Comparison of ENCODE assay signal across 22 mouse cellular contexts in the genomic region with DNA sequence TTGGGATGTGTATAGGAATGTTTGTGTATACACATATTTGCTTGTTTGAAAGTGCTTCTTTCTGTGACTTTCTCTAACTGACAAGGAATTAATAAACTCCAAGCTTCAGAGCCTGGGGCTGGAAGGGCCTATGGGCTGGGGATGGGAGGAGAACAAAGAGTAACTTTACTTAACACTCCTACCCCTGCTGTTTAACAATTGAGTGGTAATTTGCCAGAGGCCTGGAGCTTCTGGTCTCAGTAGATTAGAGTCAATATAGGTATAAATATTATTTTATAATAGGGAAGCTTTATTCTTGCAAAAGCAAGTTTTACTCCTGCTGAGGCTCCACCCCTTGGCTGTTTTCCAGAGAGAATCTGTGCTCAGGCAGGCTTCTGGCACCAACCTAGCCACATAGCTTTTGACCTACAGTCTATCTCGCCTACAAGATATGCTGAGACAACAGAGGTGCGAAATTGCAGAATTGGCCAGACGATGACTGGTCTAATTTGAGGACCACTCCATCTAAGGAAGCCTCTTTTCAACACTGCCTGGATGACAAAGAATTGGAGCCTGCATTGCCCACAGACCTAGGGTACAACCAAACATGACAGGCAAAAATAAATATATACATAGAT.
DNase-seq lines count a peak whose midpoint lies in the region; ATAC-seq and TF ChIP-seq lines count a peak whose summit lies in the region.
"Had no signal": no experiment of that assay in that cellular context is flagged by ENCODE, and none has a peak within 500 bp of the region (broad histone marks: within the 10 kb centered on the region; RNA-seq: fewer than 3 reads in every experiment).

No protein-coding gene starts in this region.

- no peaks in the 10 kb centered on the region for H3K36me3 ChIP-seq in heart, embryonic 14.5 days (ENCODE audit: control insufficient read depth, insufficient read depth, low read length)
- no peaks in the 10 kb centered on the region for H3K36me3 ChIP-seq in liver, adult 2 months (ENCODE audit: control insufficient read depth, insufficient read depth, low read length)
- H3K36me3 ChIP-seq: embryonic facial prominence, embryonic 13.5 days; forebrain, embryonic 15.5 days; liver, embryonic 13.5 days; lung, embryonic 15.5 days; midbrain, embryonic 10.5 days; neural tube, embryonic 12.5 days had no signal

- TF ChIP-seq POLR2A in liver, adult 2 months (IDR thresholded peaks at IDR 0.05; ENCODE audit: extremely low read depth, insufficient read depth, low read length), result no peak

- TF ChIP-seq CTCF in liver, adult 2 months (IDR thresholded peaks at IDR 0.05; ENCODE audit: low read depth, low read length), result no peak

- WGBS in heart, embryonic 14.5 days, result 14% methylated on average over 3 of the region's 3 CpGs
- 72% methylated on average over 3 of the region's 3 CpGs for WGBS in liver, adult 2 months

- no peak overlapping the region for H3K4me3 ChIP-seq in heart, embryonic 14.5 days (ENCODE audit: control insufficient read depth in 1 of 2, insufficient read depth in 1 of 2, low read depth in 1 of 2, low read length in 2 of 2)
- no peak overlapping the region for H3K4me3 ChIP-seq in liver, adult 2 months (ENCODE audit: insufficient read depth, low read depth, low read length)
- H3K4me3 ChIP-seq: embryonic facial prominence, embryonic 13.5 days; forebrain, embryonic 15.5 days; left cerebral cortex, adult 2 months; liver, embryonic 13.5 days; lung, embryonic 15.5 days; midbrain, embryonic 10.5 days; neural tube, embryonic 12.5 days had no signal

- peak; percentile 29 for DNase-seq in adrenal gland, postnatal 10 days
- no peak for DNase-seq in adrenal gland, adult 18-20 months (ENCODE audit: low spot score in 2 of 2)
- DNase-seq in heart, postnatal 25 days (ENCODE audit: low spot score), result no peak
- DNase-seq in liver, adult 2 months (ENCODE audit: extremely low read depth, low read depth, low spot score), result peak; percentile 2
- no peak for DNase-seq in liver
- no peak for DNase-seq in right cerebral cortex, postnatal 14 days
- DNase-seq: cerebellum, adult 9-11 months; gastrocnemius, postnatal 14 days; kidney, adult 9 months; liver, embryonic 13.5 days; thymus, postnatal 25 days had no signal

- H3K9me3 ChIP-seq in heart, embryonic 14.5 days (ENCODE audit: control insufficient read depth, low read length), result no peaks in the 10 kb centered on the region
- H3K9me3 ChIP-seq: embryonic facial prominence, embryonic 13.5 days; forebrain, embryonic 15.5 days; liver, embryonic 13.5 days; lung, embryonic 15.5 days; midbrain, embryonic 10.5 days; neural tube, embryonic 12.5 days had no signal

- H3K4me1 ChIP-seq in heart, embryonic 14.5 days (ENCODE audit: control insufficient read depth in 2 of 2, insufficient read depth in 2 of 2, low read length in 2 of 2), result peaks cover 0 to 6% of the 10 kb centered on the region in 2 experiments; a peak in 1 of 4 replicates
- no peaks in the 10 kb centered on the region for H3K4me1 ChIP-seq in liver, adult 2 months (ENCODE audit: control insufficient read depth, insufficient read depth, low read length)
- H3K4me1 ChIP-seq: embryonic facial prominence, embryonic 13.5 days; forebrain, embryonic 15.5 days; liver, embryonic 13.5 days; lung, embryonic 15.5 days; midbrain, embryonic 10.5 days; neural tube, embryonic 12.5 days had no signal

- ATAC-seq in heart, embryonic 14.5 days (ENCODE audit: insufficient number of reproducible peaks, insufficient read depth, low FRiP score, low read depth), result peak; percentile 87
- ATAC-seq: CD4-positive, CD25-positive, alpha-beta regulatory T cell, adult 4 months; forebrain, embryonic 15.5 days; hindbrain, postnatal 0 days; Patski had no signal

- H3K9ac ChIP-seq in heart, embryonic 14.5 days (ENCODE audit: low read length), result no peak overlapping the region
- H3K9ac ChIP-seq in liver, adult 2 months (ENCODE audit: low read depth, low read length), result no peak overlapping the region
- H3K9ac ChIP-seq: embryonic facial prominence, embryonic 13.5 days; forebrain, embryonic 15.5 days; liver, embryonic 13.5 days; lung, embryonic 15.5 days; neural tube, embryonic 12.5 days had no signal

- intact Hi-C loops in heart, postnatal 25 days (cut with DNase I), result no loop called here

- H3K27ac ChIP-seq in heart, embryonic 14.5 days (replicated peaks in 1 of 2; ENCODE audit: control insufficient read depth in 1 of 2, insufficient read depth in 1 of 2, low read depth in 2 of 2, low read length in 2 of 2), result no peak overlapping the region
- no peak overlapping the region for H3K27ac ChIP-seq in liver, adult 2 months (replicated peaks; ENCODE audit: insufficient read depth, low read depth, low read length)
- H3K27ac ChIP-seq: embryonic facial prominence, embryonic 13.5 days; forebrain, embryonic 15.5 days; hindbrain, postnatal 0 days; left cerebral cortex, adult 2 months; liver, embryonic 13.5 days; lung, embryonic 15.5 days; macrophage; midbrain, embryonic 10.5 days; neural tube, embryonic 12.5 days had no signal

- no peak overlapping the region for H3K4me2 ChIP-seq in heart, embryonic 14.5 days (ENCODE audit: low read length)
- H3K4me2 ChIP-seq: embryonic facial prominence, embryonic 13.5 days; forebrain, embryonic 15.5 days; liver, embryonic 13.5 days; lung, embryonic 15.5 days; neural tube, embryonic 12.5 days had no signal

- no peaks in the 10 kb centered on the region for H3K27me3 ChIP-seq in heart, embryonic 14.5 days (ENCODE audit: control insufficient read depth, insufficient read depth, low read length)
- no peaks in the 10 kb centered on the region for H3K27me3 ChIP-seq in liver, adult 2 months (ENCODE audit: control insufficient read depth, insufficient read depth, low read length)
- H3K27me3 ChIP-seq: embryonic facial prominence, embryonic 13.5 days; forebrain, embryonic 15.5 days; liver, embryonic 13.5 days; lung, embryonic 15.5 days; neural tube, embryonic 12.5 days; Patski had no signal

- H3K79me2 ChIP-seq in liver, adult 2 months (ENCODE audit: control insufficient read depth, insufficient read depth, low read length), result no peaks in the 10 kb centered on the region

Comparison
In these comparisons a context has a peak if more than half of its experiments do, and no peak if none do; other contexts are left out.
1. DNase-seq: peak in adrenal gland, postnatal 10 days (single experiment) and liver, adult 2 months (single experiment); none in adrenal gland, adult 18-20 months (0 of 2), heart, postnatal 25 days (single experiment), liver (single experiment) and right cerebral cortex, postnatal 14 days (single experiment).